Mouse (Mus musculus) lung, embryonic 16.5 days (tissue): ENCODE measurements around the gene Olfr10. TPM values are rescaled to one million over a fixed set of nuclear protein-coding genes. Genes with fewer than 3 reads are reported as not detected.
A peak's percentile ranks its signal among the peaks of the same experiment; 100 is the strongest.

ENCODE experiments used
- ATAC-seq: fragments of 200-750 bp; cut with Nextera tagmentation; 2 replicates; pipeline ENCODE4 v1.8.0; 2017; ENCODE audit warnings: low read depth, mild to moderate bottlenecking, moderate library complexity
- H3K27ac ChIP-seq: fragments of 300-500 bp; sonication (generic); 2 replicates; pipeline ENCODE4 v1.5.1; 2014; ENCODE audit warnings: mild to moderate bottlenecking, control low read depth, low read length
- H3K27me3 ChIP-seq: fragments of 300-500 bp; sonication (generic); 2 replicates; pipeline ENCODE4 v1.6.1; 2014; ENCODE audit warnings: low read depth, low read length, mixed read lengths; ENCODE audit not compliant: control insufficient read depth, insufficient read depth
- H3K36me3 ChIP-seq: fragments of 300-500 bp; sonication (generic); 2 replicates; pipeline ENCODE4 v1.6.1; 2014; ENCODE audit warnings: low read length; ENCODE audit not compliant: control insufficient read depth, insufficient read depth
- H3K4me1 ChIP-seq: fragments of 300-500 bp; sonication (generic); replicated peaks from 2 replicates; pipeline ENCODE4 v1.6.1; 2014; ENCODE audit warnings: low read length, mixed read lengths; ENCODE audit not compliant: control insufficient read depth, insufficient read depth
- H3K4me2 ChIP-seq: fragments of 300-500 bp; sonication (generic); 2 replicates; pipeline ENCODE4 v1.6.1; 2014; ENCODE audit warnings: low read depth, low read length, control low read depth
- H3K4me3 ChIP-seq: fragments of 300-500 bp; sonication (generic); 2 replicates; pipeline ENCODE4 v1.5.1; 2014; ENCODE audit warnings: mild to moderate bottlenecking, low read length, control low read depth
- H3K9ac ChIP-seq: fragments of 300-500 bp; sonication (generic); 2 replicates; pipeline ENCODE4 v1.6.1; 2014; ENCODE audit warnings: low read length, control low read depth
- H3K9me3 ChIP-seq: fragments of 300-500 bp; sonication (generic); 2 replicates; pipeline ENCODE4 v1.6.1; 2016; ENCODE audit warnings: low read length; ENCODE audit not compliant: control insufficient read depth
- WGBS: fragments of 180-500 bp; shearing (Covaris S2); extraction: QIAGEN DNeasy Blood & Tissue Kit; methylation state at CpG from one replicate; pipeline ENCODE4 v1.1.7; 2014; 5-methylcytosine and 5-hydroxymethylcytosine counted together
- polyA plus RNA-seq: library from polyadenylated mRNA; unstranded; fragments of >200 nt; fragmentation: Nextera tagmentation; extraction: Ambion mirVana; gene quantifications from 2 replicates; pipeline ENCODE4 v1.2.1, GENCODE M21; 2015

The Olfr10 gene
- polyA plus RNA-seq, 1 experiment from 2014 or later: not detected

DNA sequence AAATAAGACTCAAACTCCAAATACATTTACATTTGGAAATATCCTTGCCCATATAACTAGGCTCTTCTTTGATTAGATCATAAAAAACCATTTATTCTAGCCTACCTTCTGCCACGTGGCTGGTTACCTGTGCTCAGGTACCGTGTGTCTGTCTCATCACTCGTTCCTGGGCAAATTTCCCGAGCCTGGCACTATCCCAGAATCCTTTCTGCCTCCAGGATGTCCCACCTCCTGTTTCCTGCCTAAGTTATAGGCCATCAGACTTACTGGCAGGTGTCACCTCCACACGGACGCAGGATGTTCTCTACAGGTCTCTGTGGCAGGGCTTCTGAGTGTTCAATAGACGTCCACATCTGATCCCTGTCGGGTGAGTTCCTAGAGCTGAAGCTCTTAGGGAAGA is 39.4 kb upstream of the Olfr10 start:
- H3K9me3 ChIP-seq: no peaks in the 10 kb centered on the region
- H3K4me1 ChIP-seq: no peaks in the 10 kb centered on the region; the same call in 1 of the 2 replicates
- peaks cover 18% of the 10 kb centered on the region for H3K36me3 ChIP-seq
- 83% methylated on average over 8 of the region's 8 CpGs for WGBS
- ATAC-seq: no peak
- H3K4me3 ChIP-seq: no peak overlapping the region
- no peak overlapping the region for H3K9ac ChIP-seq
- no peak overlapping the region for H3K4me2 ChIP-seq
- no peak overlapping the region for H3K27ac ChIP-seq
- no peaks in the 10 kb centered on the region for H3K27me3 ChIP-seq

GRCm38 (mm10) chr11:49266671-49267070 is 37.9 kb upstream of the Olfr10 start:
- no peak for ATAC-seq
- no peaks in the 10 kb centered on the region for H3K9me3 ChIP-seq
- no peak overlapping the region for H3K27ac ChIP-seq
- H3K4me1 ChIP-seq: no peaks in the 10 kb centered on the region; the same call in 1 of the 2 replicates
- no peaks in the 10 kb centered on the region for H3K27me3 ChIP-seq
- H3K36me3 ChIP-seq: peaks cover 3% of the 10 kb centered on the region; the same call in 1 of the 2 replicates
- H3K4me3 ChIP-seq: no peak overlapping the region
- H3K9ac ChIP-seq: no peak overlapping the region
- WGBS: 42% methylated on average over 6 of the region's 6 CpGs
- H3K4me2 ChIP-seq: no peak overlapping the region

GRCm38 (mm10) chr11:49267316-49267715 is 37.2 kb upstream of the Olfr10 start:
- Histone ChIP-seq H3K4me2 (no peak overlapping the region), H3K9ac (no peak overlapping the region), H3K4me1 (no peaks in the 10 kb centered on the region; the same call in 1 of the 2 replicates), H3K9me3 (no peaks in the 10 kb centered on the region), H3K36me3 (no peaks in the 10 kb centered on the region), H3K4me3 (no peak overlapping the region), H3K27ac (no peak overlapping the region), H3K27me3 (no peaks in the 10 kb centered on the region)
- ATAC-seq: no peak
- WGBS: 72% methylated on average over 10 of the region's 10 CpGs

GRCm38 (mm10) chr11:49267970-49268579 is 36.5 kb upstream of the Olfr10 start:
- ATAC-seq: no peak
- Histone ChIP-seq H3K4me3 (no peak overlapping the region), H3K9me3 (no peaks in the 10 kb centered on the region), H3K27ac (peak overlapping the region; percentile 29; the same call in 1 of the 2 replicates), H3K9ac (no peak overlapping the region), H3K36me3 (no peaks in the 10 kb centered on the region), H3K4me2 (no peak overlapping the region), H3K4me1 (no peaks in the 10 kb centered on the region; the same call in 1 of the 2 replicates), H3K27me3 (no peaks in the 10 kb centered on the region)
- WGBS: 50% methylated on average over 15 of the region's 15 CpGs

GRCm38 (mm10) chr11:49269761-49270160 is 34.8 kb upstream of the Olfr10 start:
- Histone ChIP-seq H3K4me1 (no peaks in the 10 kb centered on the region; the same call in 1 of the 2 replicates), H3K4me2 (no peak overlapping the region), H3K36me3 (no peaks in the 10 kb centered on the region), H3K9me3 (no peaks in the 10 kb centered on the region), H3K27ac (no peak overlapping the region), H3K9ac (no peak overlapping the region), H3K4me3 (no peak overlapping the region), H3K27me3 (no peaks in the 10 kb centered on the region)
- no peak for ATAC-seq
- 86% methylated on average over 9 of the region's 9 CpGs for WGBS

GRCm38 (mm10) chr11:49270368-49270767 is 34.2 kb upstream of the Olfr10 start:
- no peak overlapping the region for H3K4me2 ChIP-seq
- no peaks in the 10 kb centered on the region for H3K36me3 ChIP-seq
- H3K27me3 ChIP-seq: no peaks in the 10 kb centered on the region
- H3K9me3 ChIP-seq: no peaks in the 10 kb centered on the region
- no peak for ATAC-seq
- H3K4me3 ChIP-seq: no peak overlapping the region
- no peak overlapping the region for H3K9ac ChIP-seq
- no peaks in the 10 kb centered on the region; the same call in 1 of the 2 replicates for H3K4me1 ChIP-seq
- H3K27ac ChIP-seq: no peak overlapping the region
- 75% methylated on average over 4 of the region's 4 CpGs for WGBS

DNA sequence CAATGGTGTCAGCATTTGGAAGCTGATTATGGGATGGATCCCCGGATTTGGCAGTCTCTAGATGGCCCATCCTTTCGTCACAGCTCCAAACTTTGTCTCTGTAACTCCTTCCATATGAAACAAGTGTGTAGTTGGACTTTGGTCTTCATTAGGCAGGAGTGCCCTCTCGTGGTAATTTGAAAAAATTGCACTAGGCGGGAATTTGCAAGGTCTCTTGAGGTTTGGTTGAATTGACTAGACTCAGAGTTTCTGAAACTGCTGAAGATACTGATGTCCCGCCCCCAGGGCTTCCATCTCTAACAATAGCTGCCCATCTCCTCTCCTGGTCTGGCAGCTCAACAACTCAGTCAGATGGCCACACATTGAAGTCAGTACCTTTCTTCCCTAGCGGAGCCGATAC is 33.2 kb upstream of the Olfr10 start:
- ATAC-seq: 0 out of 2 replicates have a peak, but pooled peaks have one; percentile 12
- no peak overlapping the region for H3K9ac ChIP-seq

GRCm38 (mm10) chr11:49273834-49274519 is 30.6 kb upstream of the Olfr10 start:
- no peaks in the 10 kb centered on the region for H3K36me3 ChIP-seq
- WGBS: 51% methylated on average over 11 of the region's 11 CpGs
- ATAC-seq: no peak

More for the DNA sequence above, 33.2 kb upstream of the Olfr10 start:
- H3K27ac ChIP-seq: no peak overlapping the region
- no peaks in the 10 kb centered on the region for H3K27me3 ChIP-seq
- no peaks in the 10 kb centered on the region for H3K36me3 ChIP-seq
- H3K4me3 ChIP-seq: no peak overlapping the region
- H3K4me1 ChIP-seq: no peaks in the 10 kb centered on the region; the same call in 1 of the 2 replicates
- no peak overlapping the region for H3K4me2 ChIP-seq
- no peaks in the 10 kb centered on the region for H3K9me3 ChIP-seq
- 29% methylated on average over 7 of the region's 7 CpGs for WGBS

GRCm38 (mm10) chr11:49278222-49278621 is 26.3 kb upstream of the Olfr10 start, which contains the start of gene Olfr1393:
Olfr1393 (plus strand) TSS chr11:49278304.
- Histone ChIP-seq H3K4me1 (no peaks in the 10 kb centered on the region), H3K4me2 (no peak within 1 kb of the TSS), H3K36me3 (no peaks in the 10 kb centered on the region), H3K9ac (no peak within 1 kb of the TSS), H3K27ac (no peak within 1 kb of the TSS), H3K4me3 (no peak within 1 kb of the TSS), H3K9me3 (no peaks in the 10 kb centered on the region), H3K27me3 (no peaks in the 10 kb centered on the region)
- ATAC-seq: no peak
- 76% methylated on average over 3 of the region's 3 CpGs for WGBS

More at GRCm38 (mm10) chr11:49273834-49274519, 30.6 kb upstream of the Olfr10 start:
- Histone ChIP-seq H3K27ac (no peak overlapping the region), H3K4me2 (no peak overlapping the region), H3K4me3 (no peak overlapping the region), H3K9ac (no peak overlapping the region), H3K27me3 (no peaks in the 10 kb centered on the region), H3K4me1 (no peaks in the 10 kb centered on the region), H3K9me3 (no peaks in the 10 kb centered on the region)
